Mouse (Mus musculus) heart, embryonic 11.5 days (tissue): Measurements from ENCODE around the gene Xylt1. TPM values are rescaled to one million over a fixed set of nuclear protein-coding genes. Genes with fewer than 3 reads are reported as not detected.

Experiments used
- ATAC-seq: fragments of 200-750 bp; cut with Nextera tagmentation; replicated peaks from 2 replicates; pipeline ENCODE4 v1.8.0; 2017; ENCODE audit warnings: moderate library complexity; ENCODE audit not compliant: insufficient number of reproducible peaks, low FRiP score, low TSS enrichment
- H3K27ac ChIP-seq: fragments of 300-500 bp; sonication (generic); 2 replicates; pipeline ENCODE4 v1.5.1; 2014; ENCODE audit warnings: mild to moderate bottlenecking, low read depth, low read length
- H3K27me3 ChIP-seq: fragments of 300-500 bp; sonication (generic); 2 replicates; pipeline ENCODE4 v1.6.1; 2014; ENCODE audit warnings: mild to moderate bottlenecking, low read length, mixed read lengths; ENCODE audit not compliant: control insufficient read depth, insufficient read depth
- H3K36me3 ChIP-seq: fragments of 300-500 bp; sonication (generic); 2 replicates; pipeline ENCODE4 v1.6.1; 2014; ENCODE audit warnings: mild to moderate bottlenecking, low read length, moderate library complexity, mixed read lengths; ENCODE audit not compliant: control insufficient read depth, insufficient read depth
- H3K4me1 ChIP-seq: fragments of 300-500 bp; sonication (generic); 2 replicates; pipeline ENCODE4 v1.6.1; 2014; ENCODE audit warnings: low read length; ENCODE audit not compliant: control insufficient read depth, insufficient read depth
- H3K4me2 ChIP-seq: fragments of 300-500 bp; sonication (generic); 2 replicates; pipeline ENCODE4 v1.6.1; 2014; ENCODE audit warnings: mild to moderate bottlenecking, moderate library complexity
- H3K4me3 ChIP-seq: fragments of 300-500 bp; sonication (generic); 2 replicates; pipeline ENCODE4 v1.5.1; 2014; ENCODE audit warnings: low read depth, low read length
- H3K9ac ChIP-seq: fragments of 300-500 bp; sonication (generic); 2 replicates; pipeline ENCODE4 v1.6.1; 2014; ENCODE audit warnings: mild to moderate bottlenecking, low read depth, low read length, moderate library complexity
- H3K9me3 ChIP-seq: fragments of 300-500 bp; sonication (generic); replicated peaks from 2 replicates; pipeline ENCODE4 v1.6.1; 2016; ENCODE audit warnings: low read length; ENCODE audit not compliant: control insufficient read depth
- WGBS: fragments of 180-500 bp; shearing (Covaris S2); extraction: QIAGEN DNeasy Blood & Tissue Kit; methylation state at CpG from one replicate; pipeline ENCODE4 v1.1.7; 2014; ENCODE audit not compliant: insufficient replicate concordance; 5-methylcytosine and 5-hydroxymethylcytosine counted together
- polyA plus RNA-seq: library from polyadenylated mRNA; unstranded; fragments of >200 nt; fragmentation: Nextera tagmentation; extraction: Ambion mirVana; gene quantifications from 2 replicates; pipeline ENCODE4 v1.2.1, GENCODE M21; 2014

Xylt1 gene
- polyA plus RNA-seq, 1 experiment from 2014 or later, result 1.8 TPM

DNA sequence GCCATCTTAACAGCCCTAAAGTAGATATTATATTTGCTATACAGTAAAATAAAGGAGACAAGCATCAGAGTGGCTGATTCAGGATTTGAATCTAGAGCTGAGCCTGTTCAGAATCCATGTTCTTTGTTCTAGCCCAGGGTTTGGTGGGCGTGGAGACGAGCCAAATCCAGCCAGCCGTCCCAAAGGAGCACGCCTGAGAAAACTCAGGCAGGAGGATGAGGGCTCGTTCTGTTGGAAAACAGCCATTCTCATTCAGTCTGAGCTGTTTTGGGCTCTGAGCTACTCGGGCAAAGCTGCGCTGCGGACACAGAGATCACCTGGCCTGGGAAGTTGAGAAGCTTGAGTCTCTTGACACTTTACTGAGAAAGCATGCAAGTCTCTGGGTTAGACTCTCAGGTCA is 115.0 kb downstream of the Xylt1 start:
- ATAC-seq, result no peak
- no peaks in the 10 kb centered on the region for H3K27me3 ChIP-seq
- no peak overlapping the region for H3K4me3 ChIP-seq
- no peaks in the 10 kb centered on the region for H3K4me1 ChIP-seq
- no peak overlapping the region for H3K4me2 ChIP-seq
- no peaks in the 10 kb centered on the region for H3K9me3 ChIP-seq
- no peaks in the 10 kb centered on the region for H3K36me3 ChIP-seq
- H3K9ac ChIP-seq, result no peak overlapping the region
- 87% methylated on average over 8 of the region's 8 CpGs for WGBS
- H3K27ac ChIP-seq, result no peak overlapping the region

DNA sequence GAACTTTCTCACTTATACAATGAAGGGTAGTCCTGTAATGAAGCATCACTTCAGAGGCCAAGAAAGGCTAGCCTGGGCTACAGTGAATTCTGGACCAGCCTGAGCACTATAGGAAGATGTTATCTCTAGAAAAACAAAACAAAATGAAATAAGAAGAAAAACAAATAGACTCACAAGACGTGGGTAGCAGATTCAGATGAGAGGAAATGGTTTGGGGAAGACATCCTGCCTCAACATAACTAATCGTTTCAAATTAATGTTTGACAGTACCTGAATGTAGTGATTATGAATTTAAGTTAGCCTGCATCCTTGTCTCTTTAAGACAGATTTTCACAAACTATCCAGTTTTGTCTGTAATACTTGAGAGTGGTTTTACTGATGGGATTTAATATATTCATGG is 117.4 kb downstream of the Xylt1 start:
- H3K4me1 ChIP-seq, result no peaks in the 10 kb centered on the region
- H3K4me2 ChIP-seq, result no peak overlapping the region
- no peak overlapping the region for H3K4me3 ChIP-seq
- 68% methylated on average over 2 of the region's 2 CpGs for WGBS
- no peaks in the 10 kb centered on the region for H3K27me3 ChIP-seq
- H3K36me3 ChIP-seq, result no peaks in the 10 kb centered on the region
- no peak for ATAC-seq
- H3K27ac ChIP-seq, result no peak overlapping the region
- H3K9me3 ChIP-seq, result 0 out of 2 replicates have a peak, but pooled peaks cover 2% of the 10 kb centered on the region
- H3K9ac ChIP-seq, result no peak overlapping the region

DNA sequence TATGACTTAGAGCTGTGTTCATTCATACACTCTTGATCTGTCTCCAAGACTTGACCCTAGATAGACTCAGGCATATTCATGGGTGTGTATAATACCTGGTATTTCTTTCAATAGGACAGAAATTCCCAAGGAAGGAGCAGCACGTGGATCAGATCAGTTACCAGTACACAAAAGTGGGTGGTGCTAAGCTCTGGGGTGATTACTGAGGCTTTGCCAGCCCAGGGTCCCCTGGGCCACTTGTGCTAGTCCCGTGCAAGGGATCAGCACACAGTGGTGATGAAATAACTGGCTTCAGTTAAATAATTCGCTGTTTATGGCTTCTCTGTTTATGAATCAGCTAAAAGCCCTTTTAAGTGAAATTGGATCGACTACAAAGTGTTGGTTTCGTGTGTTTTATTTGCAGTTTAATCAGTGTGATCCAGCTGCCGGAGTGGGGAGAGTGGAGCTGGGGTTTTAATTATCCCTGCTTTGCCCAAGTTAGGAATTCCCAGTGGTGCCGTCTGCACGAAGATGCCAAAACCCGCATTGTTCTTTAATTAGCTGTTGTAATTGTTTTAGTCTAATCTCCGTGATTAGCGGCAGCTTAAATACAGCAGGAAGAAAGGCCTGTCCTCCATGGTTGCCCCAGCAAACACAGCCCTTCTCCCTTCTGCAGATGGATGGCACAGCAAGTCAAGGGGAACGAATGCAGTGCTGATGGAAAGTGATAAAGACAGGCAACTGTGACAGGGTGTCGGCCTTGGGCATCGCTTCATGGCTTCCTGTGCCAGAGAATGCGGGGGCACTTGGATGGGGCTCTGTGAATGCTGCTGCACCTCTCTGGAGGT is 120.8 kb downstream of the Xylt1 start:
- WGBS, result 83% methylated on average over 15 of the region's 15 CpGs
- H3K36me3 ChIP-seq, result no peaks in the 10 kb centered on the region
- no peak for ATAC-seq
- H3K9ac ChIP-seq, result no peak overlapping the region
- no peaks in the 10 kb centered on the region for H3K4me1 ChIP-seq
- no peak overlapping the region for H3K27ac ChIP-seq
- 0 out of 2 replicates have a peak, but pooled peaks cover 2% of the 10 kb centered on the region for H3K9me3 ChIP-seq
- H3K4me3 ChIP-seq, result no peak overlapping the region
- no peak overlapping the region for H3K4me2 ChIP-seq
- H3K27me3 ChIP-seq, result no peaks in the 10 kb centered on the region

DNA sequence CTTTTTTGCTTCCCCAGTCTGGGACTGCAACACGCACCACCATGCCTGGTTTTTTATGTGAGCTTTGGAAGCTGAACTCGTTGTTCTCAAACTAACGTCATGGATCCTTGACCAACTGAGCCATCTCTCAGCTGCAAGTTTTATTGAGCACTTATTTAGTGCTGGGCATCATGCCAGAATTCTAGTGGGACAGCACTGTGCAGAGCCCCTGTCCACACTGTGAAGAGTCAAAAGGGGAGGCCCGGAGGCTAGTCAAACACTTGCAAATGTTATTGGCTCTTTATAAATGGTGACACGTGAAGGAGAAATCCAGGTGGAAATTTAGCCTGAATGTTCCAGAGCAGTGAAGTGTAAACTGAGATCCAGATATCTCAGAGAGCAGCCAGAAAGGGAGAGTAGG is 121.6 kb downstream of the Xylt1 start:
- Histone ChIP-seq H3K4me2 (no peak overlapping the region), H3K4me3 (no peak overlapping the region), H3K27me3 (no peaks in the 10 kb centered on the region), H3K9me3 (0 out of 2 replicates have a peak, but pooled peaks cover 2% of the 10 kb centered on the region), H3K27ac (no peak overlapping the region), H3K9ac (no peak overlapping the region), H3K4me1 (no peaks in the 10 kb centered on the region), H3K36me3 (no peaks in the 10 kb centered on the region)
- no peak for ATAC-seq
- WGBS, result 84% methylated on average over 5 of the region's 5 CpGs

DNA sequence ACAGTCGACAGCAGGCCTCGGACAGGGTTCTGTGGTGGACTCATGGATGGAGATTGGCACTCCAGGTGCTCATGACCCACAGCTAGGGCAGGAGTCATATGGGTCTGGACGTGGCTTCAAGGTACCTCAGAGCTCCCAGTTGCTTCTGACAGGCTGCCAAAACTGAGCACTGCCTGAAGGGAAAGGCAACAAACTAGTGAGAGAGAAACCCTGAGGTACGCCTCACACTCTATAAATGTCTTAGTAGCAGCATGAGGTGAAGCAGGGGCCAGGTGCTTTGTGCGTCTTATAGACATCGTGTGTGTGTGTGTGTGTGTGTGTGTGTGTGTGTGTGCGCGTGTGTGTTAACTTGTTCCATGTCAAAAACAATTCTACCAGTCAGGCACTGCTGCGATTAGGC is 122.9 kb downstream of the Xylt1 start:
- no peaks in the 10 kb centered on the region for H3K36me3 ChIP-seq
- H3K4me1 ChIP-seq, result peaks cover 7% of the 10 kb centered on the region
- WGBS, result 80% methylated on average over 9 of the region's 9 CpGs
- H3K4me2 ChIP-seq, result no peak overlapping the region
- no peak overlapping the region for H3K4me3 ChIP-seq
- no peaks in the 10 kb centered on the region for H3K27me3 ChIP-seq
- ATAC-seq, result no peak
- 0 out of 2 replicates have a peak, but pooled peaks cover 2% of the 10 kb centered on the region for H3K9me3 ChIP-seq
- no peak overlapping the region for H3K9ac ChIP-seq
- no peak overlapping the region for H3K27ac ChIP-seq

DNA sequence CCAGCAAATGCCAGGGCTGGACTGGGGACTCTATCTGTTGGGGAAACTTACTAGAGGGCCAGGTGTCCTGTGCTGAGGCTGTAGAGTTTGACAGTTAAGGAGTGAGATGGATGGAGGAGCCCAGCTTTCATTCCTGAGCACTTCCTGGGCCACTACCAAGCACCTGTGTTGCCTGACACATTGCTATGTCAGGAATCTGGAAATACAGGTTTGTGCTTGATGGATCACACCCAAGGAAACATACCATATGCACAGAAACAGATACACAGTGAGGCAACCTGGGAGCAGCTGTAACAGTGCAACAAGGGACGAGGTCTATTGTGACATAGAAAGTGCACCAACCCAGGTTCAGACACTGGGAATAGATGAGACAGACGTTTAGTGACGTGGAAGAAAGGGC is 125.0 kb downstream of the Xylt1 start:
- Histone ChIP-seq H3K27ac (no peak overlapping the region), H3K4me2 (no peak overlapping the region), H3K36me3 (no peaks in the 10 kb centered on the region), H3K4me3 (no peak overlapping the region), H3K9ac (no peak overlapping the region), H3K27me3 (no peaks in the 10 kb centered on the region), H3K4me1 (peaks cover 10% of the 10 kb centered on the region), H3K9me3 (0 out of 2 replicates have a peak, but pooled peaks cover 2% of the 10 kb centered on the region)
- no peak for ATAC-seq
- 75% methylated on average over 3 of the region's 3 CpGs for WGBS

DNA sequence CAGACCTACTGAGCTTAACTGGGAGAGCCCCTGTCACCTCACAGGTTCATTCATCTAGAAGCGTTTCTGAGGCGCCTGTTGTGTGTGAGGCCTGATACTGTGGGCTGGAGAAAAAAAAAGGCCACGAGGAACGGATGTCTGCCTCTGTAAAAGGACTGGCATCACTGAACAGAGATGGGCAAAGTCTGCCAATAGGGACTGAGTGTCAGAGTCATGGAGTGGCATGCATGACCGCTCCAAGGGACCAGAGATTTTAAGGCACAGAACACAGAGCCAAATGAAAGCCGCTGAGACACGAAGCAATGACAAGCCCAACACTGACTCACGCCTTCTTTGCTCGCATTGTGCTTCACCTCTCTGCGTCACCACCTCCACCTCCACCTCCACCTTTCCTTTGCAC is 126.6 kb downstream of the Xylt1 start:
- Histone ChIP-seq H3K4me2 (no peak overlapping the region), H3K27me3 (no peaks in the 10 kb centered on the region), H3K36me3 (no peaks in the 10 kb centered on the region), H3K9me3 (no peaks in the 10 kb centered on the region), H3K4me1 (peaks cover 10% of the 10 kb centered on the region), H3K4me3 (no peak overlapping the region), H3K9ac (no peak overlapping the region), H3K27ac (no peak overlapping the region)
- 81% methylated on average over 10 of the region's 10 CpGs for WGBS
- ATAC-seq, result no peak

DNA sequence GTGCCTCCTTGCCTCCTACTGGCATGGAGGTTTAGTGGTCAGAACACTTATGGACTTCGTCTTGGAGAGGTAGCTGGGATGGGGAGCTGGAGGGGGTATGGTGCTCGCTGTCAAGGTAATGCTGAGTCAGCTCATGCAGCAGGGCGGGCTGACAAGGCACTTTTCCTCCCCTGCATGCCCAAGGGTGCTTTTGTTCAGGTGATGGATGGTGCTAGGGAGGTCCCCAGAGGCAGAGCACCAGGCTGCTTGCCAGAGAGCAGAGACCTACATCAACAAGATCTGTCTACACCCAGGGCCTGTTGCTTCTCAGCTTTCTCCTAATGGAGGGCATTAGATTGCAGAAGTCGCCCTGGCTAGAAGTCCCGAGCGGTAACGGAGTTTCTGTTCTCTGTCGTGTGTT is 127.3 kb downstream of the Xylt1 start:
- no peak overlapping the region for H3K4me2 ChIP-seq
- no peak overlapping the region for H3K9ac ChIP-seq
- no peak overlapping the region for H3K27ac ChIP-seq
- no peak overlapping the region for H3K4me3 ChIP-seq
- H3K4me1 ChIP-seq, result peaks cover 10% of the 10 kb centered on the region
- no peaks in the 10 kb centered on the region for H3K9me3 ChIP-seq
- no peaks in the 10 kb centered on the region for H3K36me3 ChIP-seq
- WGBS, result 65% methylated on average over 8 of the region's 8 CpGs
- H3K27me3 ChIP-seq, result no peaks in the 10 kb centered on the region
- no peak for ATAC-seq

DNA sequence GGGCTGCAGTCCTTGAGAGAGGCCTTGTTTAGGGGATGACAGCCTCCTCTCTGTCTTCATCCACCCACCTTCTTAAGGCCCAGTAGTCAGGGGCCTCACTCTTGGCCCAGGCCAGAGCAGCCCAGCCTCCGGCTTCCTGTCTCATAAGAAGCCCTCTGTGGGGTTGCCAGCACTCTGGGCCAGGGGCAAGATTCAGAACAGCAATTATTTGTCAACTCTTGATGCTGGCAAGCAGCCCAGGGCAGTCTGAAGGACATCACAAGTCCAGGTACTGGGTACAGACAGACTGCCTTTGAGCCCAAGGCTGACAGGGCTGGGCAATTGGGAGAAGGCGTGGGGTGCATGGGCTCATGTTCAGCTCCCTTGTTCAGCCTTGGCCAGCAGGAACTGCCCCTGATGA is 129.3 kb downstream of the Xylt1 start:
- Histone ChIP-seq H3K27me3 (no peaks in the 10 kb centered on the region), H3K9ac (no peak overlapping the region), H3K36me3 (no peaks in the 10 kb centered on the region), H3K9me3 (no peaks in the 10 kb centered on the region), H3K27ac (no peak overlapping the region), H3K4me3 (no peak overlapping the region), H3K4me1 (peaks cover 10% of the 10 kb centered on the region), H3K4me2 (no peak overlapping the region)
- no peak for ATAC-seq
- WGBS, result 79% methylated on average over 2 of the region's 2 CpGs
